Mouse (Mus musculus): ENCODE results near the gene Obox8.

Obox8 gene

DNA sequence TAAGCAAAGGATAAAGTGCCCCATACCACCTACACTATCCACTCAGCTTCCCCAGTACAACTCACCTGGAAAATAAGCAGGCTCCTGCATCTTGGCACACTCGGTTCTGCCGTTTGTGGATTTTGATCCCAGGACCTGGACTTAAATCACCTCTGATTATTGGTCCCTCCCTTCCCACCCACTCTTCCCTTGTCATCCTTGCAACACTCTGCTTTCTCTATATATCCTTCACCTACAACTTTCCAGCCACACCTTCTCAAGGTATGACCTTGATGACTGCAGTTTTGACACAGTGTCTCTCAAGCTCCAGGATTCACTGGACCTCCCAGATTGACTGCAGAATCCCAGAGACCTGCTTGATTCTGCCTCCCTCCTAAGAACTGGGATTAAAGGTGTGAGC lies at the start of gene Obox8:
Gene Obox8 (minus strand): TSS at position 101 of the 400 bp plus-strand sequence.
- no peak for DNase-seq (ENCODE audit: low spot score in 2 of 2)

DNA sequence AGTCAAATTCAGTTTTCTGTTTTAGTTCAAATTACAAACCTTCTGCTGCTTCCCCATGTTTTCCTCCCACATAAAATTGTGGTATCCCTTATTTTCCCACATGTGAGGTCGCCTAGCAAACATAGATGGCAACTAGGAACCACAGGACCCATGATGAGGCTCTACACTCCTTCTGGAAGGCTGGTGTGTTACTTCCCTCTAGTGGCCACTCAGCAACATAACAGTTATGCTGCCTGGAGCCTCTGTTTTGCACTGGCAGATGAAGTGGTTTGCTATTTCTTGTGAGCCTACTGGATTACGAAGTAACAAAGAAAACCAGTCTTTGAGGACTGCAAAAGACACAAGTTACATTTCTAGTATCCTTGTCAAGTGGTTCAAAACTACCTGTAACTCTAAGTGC lies 16.1 kb downstream of the Obox8 start:
- DNase-seq (ENCODE audit: low spot score in 2 of 2): no peak

DNA sequence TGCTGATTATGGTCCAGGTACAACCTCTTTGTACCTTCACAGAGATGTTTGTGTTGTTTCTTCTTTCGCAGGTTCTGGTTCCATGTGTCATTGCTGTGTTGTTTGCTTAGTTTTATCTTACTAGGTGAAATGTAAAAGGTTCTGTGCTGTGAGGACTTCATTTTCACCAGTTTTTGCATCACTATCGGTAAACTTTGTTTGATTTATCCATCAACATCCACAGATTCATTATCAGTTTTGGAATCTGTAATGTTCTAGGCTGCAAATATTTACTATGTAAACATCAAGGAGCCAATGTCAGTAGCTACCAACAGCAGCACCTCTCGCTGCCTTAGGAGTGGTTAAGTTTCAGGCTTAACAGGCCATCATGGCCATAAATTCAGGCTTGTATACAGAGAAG lies 24.7 kb downstream of the Obox8 start:
- DNase-seq (ENCODE audit: low spot score in 2 of 2): no peak

DNA sequence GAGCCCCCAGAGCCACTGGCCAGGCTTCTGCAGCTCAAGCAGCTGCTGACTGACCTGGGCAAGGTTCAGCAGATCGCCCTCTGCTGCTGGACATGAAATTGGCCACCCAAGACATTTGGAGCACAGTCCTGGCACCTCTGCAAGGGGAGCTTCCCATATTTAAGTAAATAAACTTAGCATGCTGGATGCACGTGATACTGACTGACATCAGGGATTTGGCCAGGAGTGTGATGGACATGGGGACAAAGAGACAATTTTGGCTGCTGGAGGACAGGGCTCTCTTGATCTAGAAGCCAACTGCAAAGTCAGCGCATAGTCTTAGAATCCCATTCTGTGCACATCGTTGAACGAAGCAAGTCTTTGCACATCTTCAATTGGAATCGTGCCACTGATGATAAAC lies 25.8 kb downstream of the Obox8 start:
- no peak for DNase-seq (ENCODE audit: low spot score in 2 of 2)
